Mouse (Mus musculus) embryonic facial prominence, embryonic 15.5 days (tissue): ENCODE data around the gene Slc6a5. TPM values are rescaled to one million over a fixed set of nuclear protein-coding genes. Genes with fewer than 3 reads are reported as not detected.

Source experiments
- ATAC-seq: fragments of 200-750 bp; cut with Nextera tagmentation; 2 replicates; pipeline ENCODE4 v1.8.0; 2017; ENCODE audit warnings: low read depth, moderate TSS enrichment; ENCODE audit not compliant: insufficient number of reproducible peaks, low FRiP score, low TSS enrichment
- H3K27ac ChIP-seq: fragments of 300-500 bp; sonication (generic); replicated peaks from 2 replicates; pipeline ENCODE4 v1.5.1; 2015; ENCODE audit warnings: mild to moderate bottlenecking, inconsistent platforms
- H3K27me3 ChIP-seq: fragments of 300-500 bp; sonication (generic); 2 replicates; pipeline ENCODE4 v1.6.1; 2015; ENCODE audit warnings: inconsistent platforms
- H3K36me3 ChIP-seq: fragments of 300-500 bp; sonication (generic); 2 replicates; pipeline ENCODE4 v1.6.1; 2015; ENCODE audit warnings: mild to moderate bottlenecking, inconsistent platforms
- H3K4me1 ChIP-seq: fragments of 300-500 bp; sonication (generic); 2 replicates; pipeline ENCODE4 v1.6.1; 2015; ENCODE audit warnings: inconsistent platforms
- H3K4me2 ChIP-seq: fragments of 300-500 bp; sonication (generic); replicated peaks from 2 replicates; pipeline ENCODE4 v1.6.1; 2015; ENCODE audit warnings: mild to moderate bottlenecking, inconsistent platforms
- H3K4me3 ChIP-seq: fragments of 300-500 bp; sonication (generic); replicated peaks from 2 replicates; pipeline ENCODE4 v1.5.1; 2015; ENCODE audit warnings: mild to moderate bottlenecking, inconsistent platforms
- H3K9ac ChIP-seq: fragments of 300-500 bp; sonication (generic); 2 replicates; pipeline ENCODE4 v1.6.1; 2015; ENCODE audit warnings: inconsistent platforms
- H3K9me3 ChIP-seq: fragments of 300-500 bp; sonication (generic); replicated peaks from 2 replicates; pipeline ENCODE4 v1.6.1; 2016; ENCODE audit warnings: inconsistent platforms
- WGBS: fragments of 180-500 bp; shearing (Covaris S2); methylation state at CpG from one replicate; pipeline ENCODE4 v1.1.7; 2015; 5-methylcytosine and 5-hydroxymethylcytosine counted together
- polyA plus RNA-seq: library from polyadenylated mRNA; unstranded; fragments of >200 nt; fragmentation: Nextera tagmentation; extraction: Ambion mirVana; gene quantifications from 2 replicates; pipeline ENCODE4 v1.2.1, GENCODE M21; 2015

The Slc6a5 gene
- polyA plus RNA-seq, 1 experiment from 2014 or later: not detected

GRCm38 (mm10) chr7:49894786-49895185 is 15.2 kb upstream of the Slc6a5 start:
- no peaks in the 10 kb centered on the region for H3K4me1 ChIP-seq
- H3K4me2 ChIP-seq: no peak overlapping the region
- H3K9ac ChIP-seq: no peak overlapping the region
- no peaks in the 10 kb centered on the region for H3K9me3 ChIP-seq
- no peaks in the 10 kb centered on the region for H3K27me3 ChIP-seq
- WGBS: 68% methylated on average over 2 of the region's 2 CpGs
- H3K36me3 ChIP-seq: no peaks in the 10 kb centered on the region
- H3K4me3 ChIP-seq: no peak overlapping the region
- H3K27ac ChIP-seq: no peak overlapping the region
- no peak for ATAC-seq

GRCm38 (mm10) chr7:49895296-49895695 is 14.7 kb upstream of the Slc6a5 start:
- Histone ChIP-seq H3K9ac (no peak overlapping the region), H3K36me3 (no peaks in the 10 kb centered on the region), H3K4me3 (no peak overlapping the region), H3K4me1 (no peaks in the 10 kb centered on the region), H3K4me2 (no peak overlapping the region), H3K27ac (no peak overlapping the region), H3K9me3 (no peaks in the 10 kb centered on the region), H3K27me3 (no peaks in the 10 kb centered on the region)
- WGBS: 77% methylated on average over 6 of the region's 6 CpGs
- ATAC-seq: no peak

GRCm38 (mm10) chr7:49902003-49902552 is 7.9 kb upstream of the Slc6a5 start:
- no peaks in the 10 kb centered on the region for H3K36me3 ChIP-seq
- no peaks in the 10 kb centered on the region for H3K4me1 ChIP-seq
- ATAC-seq: no peak
- H3K4me3 ChIP-seq: no peak overlapping the region
- H3K27me3 ChIP-seq: peaks cover 39% of the 10 kb centered on the region
- no peak overlapping the region for H3K4me2 ChIP-seq
- no peaks in the 10 kb centered on the region for H3K9me3 ChIP-seq
- no peak overlapping the region for H3K27ac ChIP-seq
- H3K9ac ChIP-seq: no peak overlapping the region
- WGBS: 22% methylated on average over 9 of the region's 9 CpGs

- H3K36me3 ChIP-seq: no peaks in the 10 kb centered on the region
- peaks cover 7% of the 10 kb centered on the region; the same call in 1 of the 2 replicates for H3K4me1 ChIP-seq
- no peak overlapping the region for H3K9ac ChIP-seq
- no peak for ATAC-seq
- H3K4me2 ChIP-seq: no peak overlapping the region
- 2% methylated on average over 28 of the region's 28 CpGs for WGBS
- peaks cover 93% of the 10 kb centered on the region for H3K27me3 ChIP-seq
- H3K4me3 ChIP-seq: no peak overlapping the region
- no peak overlapping the region for H3K27ac ChIP-seq
- H3K9me3 ChIP-seq: no peaks in the 10 kb centered on the region
Observed at GRCm38 (mm10) chr7:49907191-49908171, 2.5 kb upstream of the Slc6a5 start.

- Histone ChIP-seq H3K4me2 (no peak overlapping the region), H3K4me1 (peaks cover 7% of the 10 kb centered on the region; the same call in 1 of the 2 replicates), H3K9ac (no peak overlapping the region), H3K27ac (no peak overlapping the region), H3K27me3 (peaks cover 99% of the 10 kb centered on the region), H3K36me3 (no peaks in the 10 kb centered on the region), H3K4me3 (no peak overlapping the region), H3K9me3 (no peaks in the 10 kb centered on the region)
- ATAC-seq: no peak
- WGBS: under 1% methylated on average over 24 of the region's 24 CpGs
Observed at GRCm38 (mm10) chr7:49908181-49908855, 1.6 kb upstream of the Slc6a5 start.

- Histone ChIP-seq H3K27ac (no peak overlapping the region), H3K27me3 (peaks cover 99% of the 10 kb centered on the region), H3K4me2 (no peak overlapping the region), H3K9ac (no peak overlapping the region), H3K4me3 (no peak overlapping the region), H3K9me3 (no peaks in the 10 kb centered on the region), H3K36me3 (no peaks in the 10 kb centered on the region), H3K4me1 (peaks cover 7% of the 10 kb centered on the region; the same call in 1 of the 2 replicates)
- no peak for ATAC-seq
- WGBS: 1% methylated on average over 26 of the region's 26 CpGs
Observed at GRCm38 (mm10) chr7:49908990-49909411, 945 bp upstream of the Slc6a5 start.

- H3K9me3 ChIP-seq: no peaks in the 10 kb centered on the region
- H3K4me1 ChIP-seq: peaks cover 7% of the 10 kb centered on the region; the same call in 1 of the 2 replicates
- no peak overlapping the region for H3K4me2 ChIP-seq
- H3K27me3 ChIP-seq: peaks cover 99% of the 10 kb centered on the region
- no peak overlapping the region for H3K9ac ChIP-seq
- no peak overlapping the region for H3K27ac ChIP-seq
- H3K4me3 ChIP-seq: no peak overlapping the region
- ATAC-seq: no peak
- under 1% methylated on average over 16 of the region's 16 CpGs for WGBS
- H3K36me3 ChIP-seq: no peaks in the 10 kb centered on the region
Observed at GRCm38 (mm10) chr7:49910361-49910760, 415 bp downstream of the Slc6a5 start.

GRCm38 (mm10) chr7:49911147-49911946 is 1.4 kb downstream of the Slc6a5 start:
- Histone ChIP-seq H3K27me3 (peaks cover 100% of the 10 kb centered on the region), H3K9me3 (no peaks in the 10 kb centered on the region), H3K4me1 (peaks cover 7% of the 10 kb centered on the region; the same call in 1 of the 2 replicates), H3K4me3 (no peak overlapping the region), H3K4me2 (no peak overlapping the region), H3K36me3 (no peaks in the 10 kb centered on the region), H3K27ac (no peak overlapping the region), H3K9ac (no peak overlapping the region)
- WGBS: 2% methylated on average over 23 of the region's 23 CpGs
- no peak for ATAC-seq

GRCm38 (mm10) chr7:49911947-49912262 is 2.0 kb downstream of the Slc6a5 start:
- WGBS: under 1% methylated on average over 26 of the region's 26 CpGs

GRCm38 (mm10) chr7:49913164-49913563 is 3.2 kb downstream of the Slc6a5 start:
- WGBS: 1% methylated on average over 4 of the region's 4 CpGs
- no peak for ATAC-seq
- no peak overlapping the region for H3K4me2 ChIP-seq
- H3K4me3 ChIP-seq: no peak overlapping the region
- no peak overlapping the region for H3K27ac ChIP-seq
- H3K9ac ChIP-seq: no peak overlapping the region
- H3K27me3 ChIP-seq: peaks cover 100% of the 10 kb centered on the region
- H3K36me3 ChIP-seq: no peaks in the 10 kb centered on the region
- H3K4me1 ChIP-seq: peaks cover 7% of the 10 kb centered on the region; the same call in 1 of the 2 replicates
- H3K9me3 ChIP-seq: no peaks in the 10 kb centered on the region

More at GRCm38 (mm10) chr7:49911947-49912262, 2.0 kb downstream of the Slc6a5 start:
- Histone ChIP-seq H3K4me1 (peaks cover 7% of the 10 kb centered on the region; the same call in 1 of the 2 replicates), H3K9ac (no peak overlapping the region), H3K4me3 (no peak overlapping the region), H3K27ac (no peak overlapping the region), H3K27me3 (peaks cover 100% of the 10 kb centered on the region), H3K4me2 (no peak overlapping the region), H3K36me3 (no peaks in the 10 kb centered on the region), H3K9me3 (no peaks in the 10 kb centered on the region)
- no peak for ATAC-seq
